In genomic region chrX:136957583-136958279, GRCm38 (mm10) we compare ENCODE assay signal across 8 mouse cellular contexts. TPM values are rescaled to one million over a fixed set of nuclear protein-coding genes. Genes with fewer than 3 reads are reported as not detected.
DNase-seq lines count a peak whose midpoint lies in the region; ATAC-seq and TF ChIP-seq lines count a peak whose summit lies in the region.
"Not testable (repeated sequence)": the region's sequence is repeated elsewhere in the genome, so short reads cannot be mapped to it uniquely, and the experiment has no call there.

No protein-coding gene starts in this region.

- not testable (repeated sequence) for H3K9ac ChIP-seq in intestine, embryonic 16.5 days (ENCODE audit: low read depth, low read length)
- peak overlapping the region; percentile 41; the same call in 1 of the 2 replicates for H3K9ac ChIP-seq in neural tube, embryonic 14.5 days (replicated peaks; ENCODE audit: low read depth, low read length)

- H3K4me2 ChIP-seq in intestine, embryonic 16.5 days (ENCODE audit: low read depth, low read length) = peak overlapping the region; percentile 42
- H3K4me2 ChIP-seq in neural tube, embryonic 14.5 days (ENCODE audit: low read depth, low read length) = peak overlapping the region; percentile 38

- DNase-seq in adrenal gland, adult 2 months = peak; percentile 63
- peak; percentile 70 for DNase-seq in embryo, embryonic 11 days
- peak; percentile 3 for DNase-seq in gastrocnemius, postnatal 10 days
- peak; percentile 64 for DNase-seq in left cerebral cortex, adult 11 months (ENCODE audit: low spot score)
- peak; percentile 6 for DNase-seq in lung, adult 2 months

- not testable (repeated sequence) for H3K9me3 ChIP-seq in intestine, embryonic 16.5 days (ENCODE audit: control insufficient read depth, low read length); neural tube, embryonic 14.5 days (ENCODE audit: control insufficient read depth, low read length)

- not testable (repeated sequence) for TF ChIP-seq CTCF in lung, adult 2 months (IDR thresholded peaks at IDR 0.05; ENCODE audit: insufficient read depth, low read length); testis, adult 2 months (IDR thresholded peaks at IDR 0.05; ENCODE audit: control insufficient read depth, insufficient read depth, insufficient replicate concordance, low read depth, low read length)

- peak overlapping the region; percentile 36 for H3K4me3 ChIP-seq in intestine, embryonic 16.5 days (ENCODE audit: low read length)
- not testable (repeated sequence) for H3K4me3 ChIP-seq in lung, adult 2 months (replicated peaks; ENCODE audit: extremely low read depth, low read depth, low read length)
- peak overlapping the region; percentile 27 for H3K4me3 ChIP-seq in neural tube, embryonic 14.5 days (ENCODE audit: low read depth, low read length)
- peak overlapping the region; percentile 86 for H3K4me3 ChIP-seq in testis, adult 2 months (ENCODE audit: control insufficient read depth, low read depth, low read length)

- not testable (repeated sequence) for TF ChIP-seq POLR2A in lung, adult 2 months (IDR thresholded peaks at IDR 0.05; ENCODE audit: borderline replicate concordance, extremely low read depth, low read depth, low read length); testis, adult 2 months (IDR thresholded peaks at IDR 0.05; ENCODE audit: control insufficient read depth, low read depth, low read length)

- H3K36me3 ChIP-seq in intestine, embryonic 16.5 days (ENCODE audit: control insufficient read depth, insufficient read depth, low read length); neural tube, embryonic 14.5 days (ENCODE audit: control insufficient read depth, insufficient read depth, low read length); testis, adult 2 months (ENCODE audit: control insufficient read depth, insufficient read depth, low read length): not testable (repeated sequence)

- WGBS in intestine, embryonic 16.5 days = 19% methylated on average over 13 of the region's 13 CpGs
- 33% methylated on average over 13 of the region's 13 CpGs for WGBS in lung, adult 2 months
- 27% methylated on average over 13 of the region's 13 CpGs for WGBS in neural tube, embryonic 14.5 days

- not testable (repeated sequence) for H3K4me1 ChIP-seq in intestine, embryonic 16.5 days (ENCODE audit: control insufficient read depth, insufficient read depth, low read length); lung, adult 2 months (ENCODE audit: control insufficient read depth, insufficient read depth, low read length); neural tube, embryonic 14.5 days (ENCODE audit: control insufficient read depth, insufficient read depth, low read length); testis, adult 2 months (ENCODE audit: control insufficient read depth, insufficient read depth, low read length)

- not testable (repeated sequence) for H3K27me3 ChIP-seq in intestine, embryonic 16.5 days (replicated peaks; ENCODE audit: control insufficient read depth, insufficient read depth, low read length); neural tube, embryonic 14.5 days (ENCODE audit: control insufficient read depth, insufficient read depth, low read length); testis, adult 2 months (ENCODE audit: control insufficient read depth, insufficient read depth, low read length)

- H3K27ac ChIP-seq in intestine, embryonic 16.5 days (ENCODE audit: low read length); neural tube, embryonic 14.5 days (ENCODE audit: low read depth, low read length): not testable (repeated sequence)
- H3K27ac ChIP-seq in testis, adult 2 months (ENCODE audit: control insufficient read depth, insufficient read depth, low read depth, low read length) = peak overlapping the region; percentile 65; the same call in 1 of the 2 replicates

- peak; percentile 98 for ATAC-seq in intestine, embryonic 16.5 days
- ATAC-seq in neural tube, embryonic 14.5 days (ENCODE audit: low read depth) = peak; percentile 100

RNA-seq across cellular contexts. Expression of gene Tmsb15b2, which starts 17.6 kb away (rescaled TPM):
- total RNA-seq in adrenal gland, adult 2 months (2021) = 10 to 100 TPM; 15.2 to 22.7 TPM
- not detected in 2 replicates for polyA plus RNA-seq in adrenal gland, adult 2 months (2012; rRNA removed)
- 10 to 100 TPM in 1 of 2 experiments, 1 to 10 TPM in 1; 6.0 to 11.6 TPM for total RNA-seq in gastrocnemius, postnatal 10 days (2021)
- 39.5 and 39.9 TPM in 2 replicates for polyA plus RNA-seq in intestine, embryonic 16.5 days (2015; fragmentation: Nextera tagmentation; extraction: Ambion mirVana)
- polyA plus RNA-seq in lung, adult 2 months (2012; rRNA removed) = not detected in 2 replicates
- polyA plus RNA-seq in neural tube, embryonic 14.5 days (2014; fragmentation: Nextera tagmentation; extraction: Ambion mirVana) = 105 and 112 TPM in 2 replicates
- polyA plus RNA-seq in testis, adult 2 months (2012; rRNA removed) = 15.3 and 21.9 TPM in 2 replicates

RNA-seq across cellular contexts. Expression of gene Tmsb15l, which starts 18.9 kb away (rescaled TPM):
- total RNA-seq in adrenal gland, adult 2 months (2021) = 1 to 10 TPM in 1 of 2 experiments, under 1 TPM in 1; 0.52 to 2.4 TPM
- 0.23 and 0.65 TPM in 2 replicates for polyA plus RNA-seq in adrenal gland, adult 2 months (2012; rRNA removed)
- not detected for total RNA-seq in gastrocnemius, postnatal 10 days (2021)
- polyA plus RNA-seq in intestine, embryonic 16.5 days (2015; fragmentation: Nextera tagmentation; extraction: Ambion mirVana) = 3.9 TPM in 2 replicates
- polyA plus RNA-seq in lung, adult 2 months (2012; rRNA removed) = 0.25 and 0.49 TPM in 2 replicates
- 12.4 and 12.6 TPM in 2 replicates for polyA plus RNA-seq in neural tube, embryonic 14.5 days (2014; fragmentation: Nextera tagmentation; extraction: Ambion mirVana)
- 4.9 and 6.7 TPM in 2 replicates for polyA plus RNA-seq in testis, adult 2 months (2012; rRNA removed)

RNA-seq across cellular contexts. Expression of gene Tmsb15b1, which starts 18.9 kb away (rescaled TPM):
- total RNA-seq in adrenal gland, adult 2 months (2021) = 1 to 10 TPM in 1 of 2 experiments, under 1 TPM in 1; 0.89 to 7.3 TPM
- polyA plus RNA-seq in adrenal gland, adult 2 months (2012; rRNA removed) = not detected in 2 replicates
- 1 to 10 TPM; 3.2 to 5.9 TPM for total RNA-seq in gastrocnemius, postnatal 10 days (2021)
- 19.4 and 21.6 TPM in 2 replicates for polyA plus RNA-seq in intestine, embryonic 16.5 days (2015; fragmentation: Nextera tagmentation; extraction: Ambion mirVana)
- polyA plus RNA-seq in lung, adult 2 months (2012; rRNA removed) = 0.62 TPM in 1 of 2 replicates, not detected in the other
- polyA plus RNA-seq in neural tube, embryonic 14.5 days (2014; fragmentation: Nextera tagmentation; extraction: Ambion mirVana) = 40.9 and 45.1 TPM in 2 replicates
- polyA plus RNA-seq in testis, adult 2 months (2012; rRNA removed) = 9.9 and 22.9 TPM in 2 replicates

RNA-seq across cellular contexts. Expression of gene H2bfm, which starts 30.6 kb away (rescaled TPM):
- total RNA-seq in adrenal gland, adult 2 months (2021) = not detected
- polyA plus RNA-seq in adrenal gland, adult 2 months (2012; rRNA removed) = not detected in 2 replicates
- total RNA-seq in gastrocnemius, postnatal 10 days (2021) = not detected
- polyA plus RNA-seq in intestine, embryonic 16.5 days (2015; fragmentation: Nextera tagmentation; extraction: Ambion mirVana) = not detected in 2 replicates
- not detected in 2 replicates for polyA plus RNA-seq in lung, adult 2 months (2012; rRNA removed)
- not detected in 2 replicates for polyA plus RNA-seq in neural tube, embryonic 14.5 days (2014; fragmentation: Nextera tagmentation; extraction: Ambion mirVana)
- 0.72 and 0.91 TPM in 2 replicates for polyA plus RNA-seq in testis, adult 2 months (2012; rRNA removed)

RNA-seq across cellular contexts. Expression of gene Zcchc18, which starts 35.2 kb away (rescaled TPM):
- 10 to 100 TPM in 1 of 2 experiments, 1 to 10 TPM in 1; 8.9 to 16.9 TPM for total RNA-seq in adrenal gland, adult 2 months (2021)
- 1.7 and 2.8 TPM in 2 replicates for polyA plus RNA-seq in adrenal gland, adult 2 months (2012; rRNA removed)
- total RNA-seq in gastrocnemius, postnatal 10 days (2021) = under 1 TPM; 0.49 to 0.68 TPM
- polyA plus RNA-seq in intestine, embryonic 16.5 days (2015; fragmentation: Nextera tagmentation; extraction: Ambion mirVana) = 12.7 and 14.3 TPM in 2 replicates
- 0.26 and 0.34 TPM in 2 replicates for polyA plus RNA-seq in lung, adult 2 months (2012; rRNA removed)
- 366 and 415 TPM in 2 replicates for polyA plus RNA-seq in neural tube, embryonic 14.5 days (2014; fragmentation: Nextera tagmentation; extraction: Ambion mirVana)
- 1.4 and 2.1 TPM in 2 replicates for polyA plus RNA-seq in testis, adult 2 months (2012; rRNA removed)

Comparison
In these comparisons a context has a peak if more than half of its experiments do, and no peak if none do; other contexts are left out.
1. DNase-seq: peak in every context shown above with its lines; median percentile 70 in embryo, embryonic 11 days; 64 in left cerebral cortex, adult 11 months; 63 in adrenal gland, adult 2 months; 6 in lung, adult 2 months; 3 in gastrocnemius, postnatal 10 days.
2. RNA of gene Tmsb15b2, which starts 17.6 kb away (polyA plus RNA-seq): 105 to 112 TPM in neural tube, embryonic 14.5 days, 39.5 to 39.9 TPM in intestine, embryonic 16.5 days and 15.3 to 21.9 TPM in testis, adult 2 months; not detected in adrenal gland, adult 2 months and not detected in lung, adult 2 months; every median in the first group is over 10 times any median in the second.